Mouse (Mus musculus) thymus, adult 2 months (tissue): ENCODE data around the gene Cpsf6. TPM values are rescaled to one million over a fixed set of nuclear protein-coding genes. Genes with fewer than 3 reads are reported as not detected.

Experiments
- DNase-seq: peaks from one replicate; pipeline ENCODE4 v3.0.0; 2021
- H3K27ac ChIP-seq: fragments of 200-500 bp; 2 replicates; pipeline ENCODE4 v1.5.1; 2012; ENCODE audit warnings: low read length, control low read depth; ENCODE audit not compliant: control insufficient read depth, insufficient read depth
- H3K27me3 ChIP-seq: fragments of 200-500 bp; 2 replicates; pipeline ENCODE4 v1.6.1; 2012; ENCODE audit warnings: mild to moderate bottlenecking, low read length, moderate library complexity, mixed read lengths; ENCODE audit not compliant: control insufficient read depth, insufficient read depth
- H3K36me3 ChIP-seq: fragments of 200-500 bp; 2 replicates; pipeline ENCODE4 v1.6.1; 2012; ENCODE audit warnings: mild to moderate bottlenecking, low read length, moderate library complexity; ENCODE audit not compliant: control insufficient read depth, insufficient read depth
- H3K4me1 ChIP-seq: fragments of 200-500 bp; replicated peaks from 2 replicates; pipeline ENCODE4 v1.6.1; 2012; ENCODE audit warnings: low read length; ENCODE audit not compliant: control insufficient read depth, insufficient read depth
- H3K4me3 ChIP-seq: fragments of 200-500 bp; 2 replicates; pipeline ENCODE4 v1.5.1; 2012; ENCODE audit warnings: mild to moderate bottlenecking, low read length, control low read depth, moderate library complexity; ENCODE audit not compliant: control insufficient read depth, insufficient read depth
- CTCF ChIP-seq: fragments of 200-500 bp; IDR thresholded peaks from 2 replicates; pipeline ENCODE4 v1.5.1; 2012; ENCODE audit warnings: mild to moderate bottlenecking, control low read depth, low read length, moderate library complexity, borderline replicate concordance; ENCODE audit not compliant: control insufficient read depth, poor library complexity, insufficient read depth; ENCODE audit errors: extremely low read depth
- POLR2A ChIP-seq: fragments of 200-500 bp; IDR thresholded peaks from 2 replicates; pipeline ENCODE4 v1.6.1; 2012; ENCODE audit warnings: mild to moderate bottlenecking, low read length, control low read depth, moderate library complexity; ENCODE audit not compliant: control insufficient read depth, poor library complexity, insufficient read depth; ENCODE audit errors: extremely low read depth
- WGBS: fragments of 180-500 bp; shearing (Covaris S2); methylation state at CpG from one replicate; pipeline ENCODE4 v1.1.7; 2018; 5-methylcytosine and 5-hydroxymethylcytosine counted together
- polyA plus RNA-seq: library from polyadenylated mRNA; depleted of rRNA; stranded (reverse); fragments of >200 nt; gene quantifications from 2 replicates; pipeline ENCODE4 v1.2.3, GENCODE M21; 2012

Cpsf6 gene
- polyA plus RNA-seq, 1 experiment: 171 TPM

GRCm38 (mm10) chr10:117385431-117385830 is 5.6 kb upstream of the Cpsf6 start:
- Histone ChIP-seq H3K36me3 (no peaks in the 10 kb centered on the region), H3K4me3 (no peak overlapping the region), H3K27ac (no peak overlapping the region), H3K27me3 (no peaks in the 10 kb centered on the region), H3K4me1 (no peaks in the 10 kb centered on the region)
- no peak for TF ChIP-seq POLR2A
- TF ChIP-seq CTCF: no peak
- no peak for DNase-seq
- WGBS: 88% methylated on average over 4 of the region's 4 CpGs

- Histone ChIP-seq H3K4me1 (no peaks in the 10 kb centered on the region), H3K4me3 (no peak overlapping the region), H3K27me3 (no peaks in the 10 kb centered on the region), H3K36me3 (no peaks in the 10 kb centered on the region), H3K27ac (no peak overlapping the region)
- 91% methylated on average over 2 of the region's 2 CpGs for WGBS
- DNase-seq: no peak
- TF ChIP-seq CTCF (no peak), POLR2A (no peak)
Measured at GRCm38 (mm10) chr10:117385086-117385430, 5.2 kb upstream of the Cpsf6 start.

DNA sequence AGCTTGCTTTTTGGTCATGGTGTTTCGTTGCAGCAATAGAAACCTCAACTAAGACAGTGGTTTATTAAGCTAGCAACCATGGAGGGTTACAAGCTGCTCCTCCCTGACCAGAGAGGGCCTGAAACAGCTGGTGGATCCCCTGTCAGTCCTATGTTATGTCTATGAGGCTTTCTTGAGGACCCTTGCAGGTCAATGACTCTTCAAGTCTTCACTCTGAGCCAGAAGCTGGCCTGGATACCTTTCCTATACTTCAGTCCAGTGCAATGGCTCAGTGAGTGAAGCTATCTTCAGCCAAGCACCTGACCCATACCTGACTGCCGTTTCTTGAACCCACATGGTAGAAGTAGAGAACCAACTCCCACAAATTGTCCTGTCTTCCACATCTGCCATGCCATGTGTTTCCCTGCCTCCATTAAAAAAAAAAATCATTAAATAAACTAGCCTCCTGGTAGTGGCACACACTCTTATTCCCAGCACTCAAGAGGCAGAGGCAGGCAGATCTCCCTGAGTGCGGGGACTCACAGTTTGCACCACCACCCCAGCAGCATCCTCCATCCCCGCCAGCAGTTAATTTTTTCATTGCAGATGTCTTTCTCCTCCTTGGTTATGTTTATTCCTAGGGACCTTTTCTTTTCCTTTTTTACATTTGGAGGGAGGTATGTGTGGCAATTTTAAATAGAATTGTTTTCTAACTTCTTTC is 4.7 kb upstream of the Cpsf6 start:
- no peaks in the 10 kb centered on the region for H3K36me3 ChIP-seq
- DNase-seq: no peak
- no peak for TF ChIP-seq CTCF
- TF ChIP-seq POLR2A: no peak
- WGBS: 96% methylated on average over 4 of the region's 4 CpGs
- H3K4me3 ChIP-seq: no peak overlapping the region
- no peak overlapping the region for H3K27ac ChIP-seq
- H3K4me1 ChIP-seq: no peaks in the 10 kb centered on the region
- H3K27me3 ChIP-seq: no peaks in the 10 kb centered on the region

DNA sequence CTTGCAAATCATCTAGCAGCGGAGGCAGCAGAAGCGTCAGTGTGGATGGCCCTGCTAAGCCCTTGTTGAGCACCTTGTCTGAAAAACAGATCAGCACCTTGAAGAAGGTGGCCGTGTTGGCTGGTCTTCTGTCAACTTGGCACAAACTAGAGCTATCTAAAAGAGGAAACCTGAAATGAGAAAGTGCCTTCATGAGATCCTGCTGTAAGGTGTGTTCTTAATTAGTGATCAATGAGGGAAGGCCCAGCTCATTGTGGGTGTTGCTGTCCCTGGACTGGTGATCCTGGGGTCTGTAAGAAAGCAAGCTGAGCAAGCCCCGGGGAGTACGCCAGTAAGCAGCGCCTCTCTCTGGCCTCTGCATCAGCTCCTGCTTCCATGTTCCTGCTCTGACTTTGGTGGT is 4.1 kb upstream of the Cpsf6 start:
- no peak overlapping the region for H3K4me3 ChIP-seq
- WGBS: 94% methylated on average over 6 of the region's 6 CpGs

DNA sequence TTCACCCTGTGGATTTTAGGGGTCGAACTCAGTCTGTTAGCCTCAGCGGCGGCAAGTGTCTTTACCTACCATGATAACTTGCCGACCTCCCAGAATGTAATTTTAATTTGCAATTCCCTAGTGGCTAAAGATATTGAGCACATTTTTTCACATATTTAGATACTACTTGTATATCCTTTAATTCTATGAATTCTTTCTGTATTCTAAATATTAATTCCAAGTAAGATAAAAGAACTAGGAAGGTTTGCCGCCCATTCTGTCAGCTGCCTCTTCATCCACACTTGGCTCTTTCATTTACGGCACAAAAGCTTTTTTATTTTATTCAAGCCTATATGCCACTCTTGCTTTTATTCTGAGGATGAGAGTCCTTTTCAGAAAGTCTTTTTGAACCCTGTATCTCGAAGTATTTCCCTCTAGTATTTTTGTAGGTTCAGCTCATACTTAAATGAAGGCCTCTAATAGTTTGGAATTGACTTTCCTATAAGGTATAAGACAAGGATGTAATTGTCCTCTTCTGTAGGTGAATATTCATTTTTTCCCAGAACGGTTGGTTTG is 3.3 kb upstream of the Cpsf6 start:
- Histone ChIP-seq H3K4me1 (no peaks in the 10 kb centered on the region), H3K27me3 (no peaks in the 10 kb centered on the region), H3K27ac (no peak overlapping the region), H3K4me3 (no peak overlapping the region), H3K36me3 (no peaks in the 10 kb centered on the region)
- TF ChIP-seq CTCF (no peak), POLR2A (no peak)
- DNase-seq: no peak
- WGBS: 93% methylated on average over 8 of the region's 8 CpGs

More for the DNA sequence above, 4.1 kb upstream of the Cpsf6 start:
- no peak overlapping the region for H3K27ac ChIP-seq
- H3K36me3 ChIP-seq: no peaks in the 10 kb centered on the region
- DNase-seq: no peak
- H3K27me3 ChIP-seq: no peaks in the 10 kb centered on the region
- TF ChIP-seq CTCF (no peak), POLR2A (no peak)
- H3K4me1 ChIP-seq: no peaks in the 10 kb centered on the region

DNA sequence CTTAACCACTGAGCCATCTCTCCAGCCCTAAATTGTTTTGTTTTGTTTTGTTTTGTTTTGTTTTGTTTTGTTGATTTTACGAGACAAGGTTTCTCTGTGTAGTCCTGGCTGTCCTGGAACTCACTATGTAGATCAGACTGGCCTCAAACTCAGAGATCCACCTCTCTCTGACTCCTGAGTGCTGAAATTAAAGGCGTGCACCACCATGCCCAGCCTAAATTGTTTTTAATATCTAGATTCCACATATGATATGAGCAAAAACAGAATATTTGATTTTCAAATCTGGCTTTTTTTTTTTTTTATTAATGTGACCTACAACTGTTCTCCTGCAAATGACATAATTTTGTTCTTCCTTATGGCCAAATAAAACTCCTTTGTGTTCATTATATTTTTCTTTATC is 2.3 kb upstream of the Cpsf6 start:
- Histone ChIP-seq H3K36me3 (no peaks in the 10 kb centered on the region), H3K4me3 (no peak overlapping the region), H3K4me1 (no peaks in the 10 kb centered on the region), H3K27me3 (no peaks in the 10 kb centered on the region), H3K27ac (no peak overlapping the region)
- DNase-seq: no peak
- TF ChIP-seq POLR2A (no peak), CTCF (no peak)
- 92% methylated on average over 2 of the region's 2 CpGs for WGBS
